Mouse (Mus musculus) heart, adult 2 months (tissue): ENCODE results near the gene Epha7.

ENCODE experiments used
- CTCF ChIP-seq: fragments of 200-600 bp; IDR thresholded peaks from 2 replicates; pipeline ENCODE4 v1.8.1; 2022; ENCODE audit warnings: antibody characterized with exemption, mild to moderate bottlenecking, moderate library complexity
- POLR2A ChIP-seq: fragments of 200-500 bp; IDR thresholded peaks from 2 replicates; pipeline ENCODE4 v1.6.1; 2011; ENCODE audit warnings: mild to moderate bottlenecking, low read depth, low read length, control low read depth; ENCODE audit not compliant: insufficient read depth

GRCm38 (mm10) chr4:28926072-28926471 is 113.1 kb downstream of the Epha7 start:
- TF ChIP-seq POLR2A, result no peak
- no peak for TF ChIP-seq CTCF
